Mouse (Mus musculus) induced T-regulatory cell, adult 2 months (primary cell): ENCODE measurements around the gene Pcolce.
"Not testable (repeated sequence)": the region's sequence is repeated elsewhere in the genome, so short reads cannot be mapped to it uniquely, and the experiment has no call there.

Experiments
- DNase-seq: peaks from one replicate; pipeline ENCODE4 v3.0.0-alpha.2; 2012; ENCODE audit warnings: low read depth

Pcolce gene

DNA sequence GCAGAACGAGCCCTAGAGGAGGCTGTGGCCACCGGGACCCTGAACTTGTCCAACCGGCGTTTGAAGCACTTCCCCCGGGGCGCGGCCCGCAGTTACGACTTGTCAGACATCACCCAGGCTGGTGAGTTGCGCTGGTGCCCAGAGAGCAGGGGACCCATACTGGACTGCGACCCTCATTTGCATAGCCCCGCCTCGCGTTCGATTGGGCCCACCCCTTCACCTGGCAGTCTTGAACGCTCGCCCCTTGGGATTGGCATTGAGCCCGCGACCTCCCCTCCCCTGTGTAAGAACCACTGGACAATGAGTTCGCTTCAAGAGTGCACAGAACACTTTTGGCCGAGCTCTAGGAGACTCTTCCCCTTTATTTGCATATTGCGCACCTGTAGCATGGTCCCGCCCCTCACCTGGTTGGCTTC, 15.7 kb upstream of the Pcolce start:
- DNase-seq = peak; percentile 80

DNA sequence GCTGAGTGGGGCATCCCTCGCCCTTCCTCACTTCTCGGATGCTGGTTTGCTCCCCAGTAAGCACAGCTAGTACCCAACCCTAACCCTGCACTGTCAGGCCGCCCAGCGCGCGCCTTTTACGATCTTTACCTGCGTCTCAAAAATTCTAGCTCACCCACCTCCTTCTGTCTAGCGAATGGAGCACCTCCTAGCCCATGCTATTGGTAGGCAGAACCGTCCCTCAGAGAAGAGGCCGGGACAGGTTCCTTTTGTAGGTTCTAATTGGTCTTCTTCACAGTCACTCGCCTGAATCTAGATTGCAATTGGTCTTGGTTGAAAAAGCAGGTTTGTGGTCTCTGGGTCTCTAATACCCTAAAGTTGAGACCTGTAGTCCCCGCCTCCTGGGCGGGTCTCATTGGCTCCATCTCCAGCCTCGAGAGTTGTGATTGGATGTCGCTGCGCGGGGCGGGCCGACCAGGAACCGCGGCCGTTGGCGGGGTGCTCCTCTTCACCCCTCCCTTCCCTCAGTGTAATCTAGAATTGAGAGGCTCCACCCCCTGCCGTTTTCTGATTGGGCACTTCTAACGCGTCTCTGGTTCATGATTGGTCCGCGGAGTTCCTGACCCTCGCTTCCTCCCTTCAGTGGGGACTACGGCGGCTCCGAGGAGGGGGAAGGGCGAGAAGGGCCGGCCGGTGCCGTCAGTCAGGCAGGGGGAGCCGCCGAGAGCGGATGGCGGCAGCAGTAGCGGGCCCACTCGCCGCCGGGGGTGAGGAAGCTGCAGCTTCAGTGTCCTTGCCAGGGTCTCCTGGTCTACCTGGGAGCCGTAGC, 15.1 kb upstream of the Pcolce start, which contains the start of the genes Fbxo24, Lrch4 and Gm20605:
Fbxo24 (minus strand) TSS at position 505 of the 808 bp plus-strand sequence.
Lrch4 (plus strand) TSS at position 624 of the 808 bp plus-strand sequence.
Gm20605 (plus strand) TSS at position 678 of the 808 bp plus-strand sequence.
- peak; percentile 100 for DNase-seq

DNA sequence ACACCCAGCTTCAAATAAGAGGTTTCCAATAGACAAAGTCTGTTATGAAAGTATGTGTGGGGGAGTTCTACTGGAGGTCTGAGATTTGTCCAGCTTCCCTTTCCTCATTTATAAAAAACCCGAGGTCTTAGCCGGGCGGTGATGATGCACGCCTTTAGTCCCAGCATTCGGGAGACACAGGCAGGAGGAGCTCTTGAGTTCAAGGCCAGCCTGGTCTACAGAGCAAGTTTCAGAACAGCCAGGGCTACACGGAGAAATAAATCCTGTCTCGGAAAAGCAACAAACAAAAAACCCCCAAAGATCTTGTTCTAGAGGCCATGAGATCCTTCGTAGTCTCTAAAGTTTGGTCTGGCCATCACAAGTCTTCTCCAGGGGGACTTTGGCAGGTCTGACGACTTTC, 14.4 kb upstream of the Pcolce start:
- no peak for DNase-seq

DNA sequence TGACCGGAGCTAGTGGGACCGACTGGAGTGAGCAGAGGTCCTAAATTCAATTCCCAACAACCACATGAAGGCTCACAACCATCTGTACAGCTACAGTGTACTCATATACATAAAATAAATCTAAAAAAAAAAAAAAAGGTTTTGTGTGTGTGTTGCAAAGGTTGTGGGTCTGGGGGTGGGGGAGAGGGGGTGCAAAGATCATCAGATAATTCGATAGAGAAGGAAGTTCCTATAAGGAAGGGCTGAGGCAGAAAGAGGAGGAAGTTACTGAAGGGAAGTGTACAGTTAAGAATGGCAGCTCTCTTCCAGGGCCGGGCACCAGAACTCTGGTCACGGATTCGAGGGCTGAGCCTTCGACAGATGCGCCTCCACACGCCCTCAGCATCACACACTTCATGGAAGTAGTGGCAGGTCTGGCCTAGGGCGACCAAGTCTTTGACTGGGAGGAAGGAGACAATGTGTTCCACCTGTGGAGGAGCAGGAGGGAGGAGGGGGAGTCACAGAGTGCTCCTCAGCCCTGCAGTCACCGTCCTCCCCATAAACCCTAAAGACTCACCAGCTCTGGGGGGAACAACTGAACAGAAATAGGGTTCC, 10.4 kb upstream of the Pcolce start:
- DNase-seq = no peak

DNA sequence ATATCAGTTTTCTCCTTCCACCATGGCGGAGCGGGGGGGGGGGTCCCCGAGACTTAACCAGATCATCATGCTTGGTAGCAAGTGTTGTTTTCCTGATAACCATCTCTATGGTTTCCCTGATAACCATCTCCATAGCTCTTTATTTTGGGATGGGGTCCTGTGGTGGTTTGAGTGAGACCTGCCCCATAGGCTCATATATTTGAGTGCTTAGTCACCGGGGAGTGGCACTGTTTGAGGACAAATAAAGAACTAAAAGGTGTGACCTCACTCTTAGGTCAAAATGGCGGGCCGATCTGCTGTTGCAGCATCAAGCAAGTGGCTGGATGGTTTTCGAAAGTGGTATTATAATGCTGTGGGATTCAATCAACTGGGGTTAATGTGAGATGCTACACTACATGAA, 1.8 kb upstream of the Pcolce start:
- DNase-seq = no peak

DNA sequence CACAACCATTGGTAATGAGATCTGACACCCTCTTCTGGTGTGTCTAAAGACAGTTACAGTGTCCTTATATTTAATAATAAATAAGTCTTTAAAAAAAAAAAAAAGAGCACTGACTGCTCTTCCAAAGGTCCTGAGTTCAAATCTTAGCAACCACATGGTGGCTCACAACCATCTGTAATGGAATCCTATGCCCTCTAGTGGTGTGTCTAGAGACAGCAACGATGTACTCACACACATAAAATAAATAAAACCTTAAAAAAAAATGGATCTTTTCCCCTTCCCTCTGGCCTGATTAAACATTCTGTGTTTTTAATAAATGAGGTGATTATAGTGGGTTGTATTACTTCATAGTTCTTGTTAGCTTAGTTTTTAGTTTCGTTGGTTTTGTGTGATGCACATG, 1.3 kb upstream of the Pcolce start:
- DNase-seq = not testable (repeated sequence)

DNA sequence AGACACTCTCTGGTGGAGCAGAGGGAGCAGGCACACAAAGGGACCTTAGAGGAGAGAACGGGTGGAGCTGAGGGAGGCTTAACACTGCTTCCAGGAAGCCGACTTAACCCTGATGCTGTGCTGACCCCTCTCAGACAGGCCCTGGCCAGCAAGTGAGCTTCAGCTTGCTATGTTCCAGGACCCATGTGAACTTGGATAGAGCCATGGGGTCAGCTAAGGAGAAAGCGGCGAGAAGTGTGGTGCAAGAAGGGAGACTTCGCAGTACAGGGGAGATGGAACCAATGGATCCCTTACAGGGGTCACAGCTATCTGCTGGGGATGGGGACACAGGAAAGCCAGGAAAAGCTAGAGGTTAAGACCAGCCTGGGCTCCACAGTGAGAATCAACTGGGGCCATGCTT, 508 bp downstream of the Pcolce start:
- DNase-seq = no peak

DNA sequence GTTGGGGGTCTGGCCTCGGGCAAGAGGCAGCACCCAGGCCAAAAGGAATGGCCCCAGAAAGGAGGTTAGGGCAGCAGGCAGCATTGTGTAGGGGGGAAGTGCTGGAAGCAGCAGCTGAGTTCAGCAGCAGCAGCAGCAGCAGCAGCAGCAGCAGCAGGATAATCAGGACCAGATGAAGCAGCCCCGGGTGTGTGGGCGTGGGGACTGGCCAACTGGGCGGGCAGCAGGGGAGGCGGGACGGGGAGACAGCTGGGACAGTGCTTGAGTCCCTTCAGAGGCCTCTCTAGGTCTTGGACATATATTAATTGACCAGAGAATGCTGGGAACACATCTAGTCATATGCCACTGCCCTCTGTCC, 2.4 kb downstream of the Pcolce start:
- no peak for DNase-seq

DNA sequence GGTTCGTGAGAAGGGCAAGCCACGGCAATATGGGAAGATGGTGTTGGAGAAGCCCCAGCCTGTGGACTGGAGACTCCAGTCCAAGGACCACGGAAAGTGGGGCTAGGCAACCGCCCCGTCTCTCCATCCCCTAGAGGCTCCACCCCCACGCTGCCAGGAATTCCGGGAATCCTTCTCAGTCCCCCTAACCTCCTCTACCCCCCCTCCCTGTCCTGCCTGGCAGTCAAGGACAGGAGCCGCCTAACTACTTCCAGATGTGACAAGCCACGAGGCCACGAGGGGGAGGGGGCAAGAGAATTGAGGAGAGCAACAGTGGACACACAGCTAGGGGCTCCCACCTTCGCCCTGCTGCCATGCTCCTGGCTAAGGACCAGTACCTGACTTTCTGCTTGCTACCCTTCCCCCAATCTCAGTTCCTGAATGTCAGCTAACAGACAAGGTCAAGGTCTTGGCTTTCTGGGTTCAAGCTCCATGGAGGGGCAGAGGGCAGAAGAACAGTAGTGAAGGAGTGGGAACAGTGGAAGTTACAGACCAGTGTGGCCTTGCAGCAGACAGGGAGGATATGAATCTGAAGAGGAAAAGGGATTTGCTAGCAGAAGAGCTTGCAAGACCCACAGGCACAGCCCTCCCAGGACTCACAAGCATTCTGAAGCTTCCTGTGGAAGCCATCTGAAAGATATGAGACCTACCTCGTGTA, 2.9 kb downstream of the Pcolce start:
- DNase-seq = no peak

DNA sequence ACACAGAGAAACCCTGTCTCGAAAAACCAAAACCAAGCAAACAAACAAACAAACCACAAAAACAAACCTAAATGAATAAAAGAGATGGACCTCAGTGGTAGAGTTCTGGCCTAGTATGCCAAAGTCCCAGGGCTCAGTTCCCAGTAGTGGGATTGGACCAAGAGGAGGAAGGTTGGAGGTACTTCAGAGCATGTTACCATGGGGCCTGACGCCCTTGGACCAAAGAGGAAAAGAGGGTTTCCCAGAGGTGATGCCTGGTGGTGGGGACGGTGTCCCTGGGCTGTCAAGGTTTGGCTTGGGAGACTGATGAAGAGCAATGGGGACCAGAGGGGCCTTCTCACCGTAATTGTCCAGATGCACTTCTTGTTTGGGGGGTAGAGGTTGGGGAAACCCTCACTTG, 3.5 kb downstream of the Pcolce start:
- DNase-seq = no peak

DNA sequence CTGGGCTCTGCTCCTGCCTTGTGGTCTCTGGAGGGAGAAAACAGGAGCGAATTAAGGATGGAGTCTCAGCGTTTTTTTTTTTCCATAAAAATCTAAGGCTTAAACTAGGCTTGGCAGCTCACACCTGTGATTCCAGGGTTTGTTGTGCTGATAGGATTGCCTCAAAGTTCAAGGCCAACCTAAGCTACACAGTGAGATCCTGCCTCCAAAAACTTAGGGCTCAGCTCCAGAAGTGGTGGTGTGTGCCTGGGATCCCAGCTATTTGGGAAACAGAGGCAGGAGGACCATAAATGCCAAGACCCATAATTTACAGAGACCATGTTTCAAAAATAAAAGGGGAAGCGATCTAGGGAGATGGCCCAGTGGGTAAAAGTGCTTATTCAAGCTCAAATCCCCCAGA, 4.3 kb downstream of the Pcolce start:
- no peak for DNase-seq

DNA sequence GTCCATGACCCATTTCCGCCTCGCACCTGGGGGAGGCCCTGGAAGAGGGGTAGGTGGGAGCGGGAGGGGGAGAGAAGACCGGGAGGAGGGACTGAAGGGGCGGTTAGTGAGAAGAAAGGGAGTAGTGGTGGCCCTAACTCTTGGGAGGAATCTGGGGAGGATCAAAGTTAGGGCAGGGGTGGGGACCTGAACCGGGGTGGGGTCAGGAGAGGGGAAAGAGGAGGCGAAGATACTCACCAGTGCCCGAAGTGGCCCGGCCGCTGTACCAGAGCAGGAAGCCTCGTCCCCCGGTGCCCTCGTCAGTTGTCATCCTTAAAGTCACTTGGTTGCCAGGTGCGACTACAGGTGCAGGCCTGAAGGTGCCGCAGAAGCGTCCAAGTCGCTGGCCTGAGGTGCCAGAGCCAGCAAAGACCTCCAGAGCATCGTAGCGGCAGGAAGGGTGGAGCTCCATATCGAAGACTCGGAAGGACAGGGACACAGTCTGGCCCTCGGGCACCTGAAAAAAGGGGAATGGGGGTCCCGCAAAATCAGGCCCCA, 4.9 kb downstream of the Pcolce start:
- DNase-seq = no peak

DNA sequence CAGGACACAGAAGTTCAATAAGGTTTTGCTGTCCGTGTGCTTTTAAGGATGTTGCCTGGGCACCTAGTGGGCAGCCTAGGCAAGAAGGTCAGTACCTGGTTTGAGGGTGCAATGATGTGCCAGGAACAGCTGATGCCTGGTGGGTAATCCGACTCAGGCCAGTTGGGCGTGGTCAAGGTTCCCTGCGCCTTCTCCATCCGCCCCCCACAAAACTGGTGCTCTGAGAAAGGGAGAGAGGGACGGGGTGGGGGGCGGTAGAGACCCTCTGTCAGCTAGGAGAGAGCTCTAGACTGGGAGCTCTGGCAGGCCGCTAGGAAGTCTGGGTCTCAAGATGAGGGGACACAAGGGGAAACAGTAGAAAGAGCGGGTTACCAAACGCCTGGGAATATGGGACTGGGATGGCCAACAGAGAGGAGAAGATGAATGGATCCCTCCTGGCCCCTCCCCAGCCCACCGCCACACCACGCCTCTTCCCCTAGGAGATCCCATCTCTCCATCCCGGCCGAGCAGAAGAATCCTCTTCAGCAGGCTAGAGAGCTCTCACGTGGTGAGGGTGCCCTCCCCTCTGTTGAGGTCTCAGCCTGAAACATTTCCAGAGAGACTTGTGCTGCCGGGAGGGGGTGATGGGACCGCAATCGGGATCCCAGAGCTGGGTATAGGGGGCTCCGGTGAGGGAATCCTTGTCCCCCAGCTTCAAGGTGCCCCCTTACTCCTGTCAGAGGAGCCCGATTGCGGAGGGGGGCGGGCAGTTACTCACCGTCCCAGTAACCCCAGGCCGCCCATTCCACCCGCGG, 5.5 kb downstream of the Pcolce start:
- DNase-seq = no peak

DNA sequence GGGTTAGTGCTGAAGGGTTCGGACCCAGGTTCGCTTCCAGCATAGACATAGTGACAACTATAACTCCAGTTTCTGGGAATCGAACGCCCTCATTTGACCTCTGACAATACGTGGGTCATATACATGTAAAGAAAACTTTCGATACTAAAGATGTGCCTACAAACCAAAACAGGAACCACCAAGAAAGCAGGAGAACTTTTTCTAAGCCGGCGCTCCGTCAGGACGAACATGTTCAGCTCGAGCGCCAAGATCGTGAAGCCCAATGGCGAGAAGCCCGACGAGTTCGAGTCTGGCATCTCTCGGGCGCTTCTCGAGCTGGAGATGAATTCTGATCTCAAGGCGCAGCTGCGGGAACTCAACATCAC, 12.2 kb downstream of the Pcolce start:
- no peak for DNase-seq

DNA sequence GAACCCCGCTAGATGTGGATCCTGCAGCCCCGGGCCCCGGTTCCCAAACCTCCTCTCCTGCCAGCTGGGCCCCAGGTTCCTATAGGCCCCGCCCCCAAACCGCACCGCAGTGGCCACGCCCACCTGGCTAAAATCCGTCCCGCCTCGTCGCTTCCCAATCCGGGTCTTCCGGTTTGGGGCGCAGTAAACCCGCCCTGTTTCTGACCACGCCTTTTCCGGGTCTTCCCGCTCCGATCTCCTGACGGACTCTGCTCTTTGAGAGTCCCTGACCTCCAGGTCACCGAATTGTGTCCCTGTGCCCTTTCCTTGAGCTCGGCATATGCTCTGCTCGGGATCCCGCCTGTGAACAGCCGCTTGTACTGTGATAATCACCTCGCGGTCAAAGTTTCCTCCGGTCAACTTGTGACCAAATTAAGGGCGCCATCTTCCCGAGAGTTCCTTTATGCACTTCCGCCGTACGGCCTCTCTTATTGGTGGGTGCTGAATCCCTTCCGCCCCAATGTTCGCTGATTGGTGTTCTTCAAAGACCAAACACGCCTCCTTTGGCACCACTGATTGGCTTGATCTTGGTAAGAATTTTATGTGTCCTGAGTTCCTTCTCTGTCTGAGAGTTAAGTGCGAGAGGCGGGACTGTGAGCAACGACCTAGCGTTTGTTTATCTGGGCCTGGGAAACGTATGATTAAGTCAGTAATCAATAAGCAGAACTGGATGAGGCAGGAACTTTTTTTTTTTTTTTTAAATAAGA, 12.8 kb downstream of the Pcolce start, which contains the start of gene Mospd3:
Mospd3 (minus strand) TSS at position 440 of the 746 bp plus-strand sequence.
- DNase-seq = peak; percentile 99

DNA sequence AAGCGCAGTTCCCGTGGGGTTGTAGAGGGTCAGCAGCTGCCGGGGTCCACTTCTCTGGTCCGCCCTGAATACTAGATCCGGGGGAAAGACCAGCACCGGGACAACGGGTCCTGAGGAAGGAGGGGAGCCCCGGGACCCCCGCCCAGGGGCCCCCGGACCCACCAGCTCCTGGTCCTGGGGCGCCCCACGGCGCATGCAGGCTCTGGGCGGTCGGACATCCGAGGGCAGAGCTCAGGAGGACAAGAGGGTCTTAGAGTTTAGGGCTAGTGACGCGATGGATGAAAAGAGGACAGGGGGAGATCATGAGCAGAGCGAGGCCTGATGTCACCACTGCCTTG, 13.3 kb downstream of the Pcolce start:
- no peak for DNase-seq

DNA sequence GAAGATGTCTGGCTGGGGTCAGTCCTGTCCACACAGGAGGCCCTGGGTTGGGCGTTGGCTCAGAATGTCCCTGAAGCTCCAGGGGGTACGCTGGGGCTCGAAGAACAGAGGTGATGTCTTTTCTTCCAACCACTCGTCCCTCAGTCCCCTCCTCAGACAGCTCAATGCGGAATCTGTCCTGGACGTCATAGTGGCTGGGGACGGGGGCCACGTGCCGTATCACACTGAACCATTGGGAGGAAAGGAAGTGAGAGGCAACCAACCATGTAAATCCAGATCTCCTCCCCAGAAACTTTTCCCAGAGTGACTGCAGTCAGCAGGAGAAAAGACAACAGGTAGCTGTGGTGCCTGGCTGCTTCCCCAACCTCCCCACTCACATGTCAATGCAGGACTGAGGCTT, 14.0 kb downstream of the Pcolce start:
- DNase-seq = peak; percentile 44

DNA sequence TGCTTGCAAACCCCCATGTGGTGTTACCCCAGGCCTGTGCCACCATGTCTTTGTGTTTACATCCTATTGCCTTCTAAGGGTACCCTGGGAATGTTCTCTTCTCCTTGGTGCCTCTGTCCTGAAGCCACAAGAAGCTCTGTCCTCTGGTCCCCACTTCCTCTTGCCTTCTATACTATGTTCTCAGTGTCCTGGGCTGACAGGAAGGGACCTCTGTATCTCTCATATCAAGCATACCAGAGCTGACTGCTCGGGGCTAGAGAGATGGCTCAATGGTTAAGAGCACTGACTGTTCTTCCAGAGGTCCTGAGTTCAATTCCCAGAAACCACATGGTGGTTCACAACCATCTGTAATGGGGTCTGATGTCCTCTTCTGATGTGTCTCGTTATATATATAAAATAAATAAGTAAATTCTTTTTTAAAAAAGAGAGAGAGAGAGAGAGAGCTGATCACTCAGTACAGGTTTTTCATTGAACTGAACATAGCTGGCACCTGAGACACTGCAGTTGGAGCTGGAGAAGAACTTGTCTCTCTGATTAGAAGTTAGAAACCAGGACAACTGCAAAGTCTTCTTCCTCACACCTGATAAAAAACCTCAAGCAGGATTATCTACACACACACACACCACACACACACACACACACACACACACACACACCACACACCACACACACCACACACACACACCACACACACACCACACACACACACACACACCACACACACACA, 15.3 kb downstream of the Pcolce start:
- DNase-seq = peak; percentile 20

DNA sequence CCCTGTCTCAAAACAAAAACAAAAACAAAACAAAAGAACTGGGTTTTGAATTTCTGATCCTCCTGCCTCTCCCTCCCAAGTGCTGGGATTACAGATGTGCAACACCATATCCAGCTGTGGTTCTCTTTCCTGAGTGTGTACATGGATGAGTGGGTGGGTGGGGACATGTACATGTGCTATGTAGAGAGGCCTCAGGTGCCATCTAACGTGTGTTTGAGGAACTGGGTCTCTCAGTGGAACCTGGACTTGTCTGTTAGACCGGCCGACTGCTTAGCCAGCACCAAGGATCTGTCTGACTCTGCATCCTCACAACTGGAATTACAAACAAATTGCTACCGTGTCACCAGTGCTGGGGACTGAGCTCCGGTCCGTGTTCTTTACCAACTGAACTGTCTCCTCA, 16.0 kb downstream of the Pcolce start:
- no peak for DNase-seq

DNA sequence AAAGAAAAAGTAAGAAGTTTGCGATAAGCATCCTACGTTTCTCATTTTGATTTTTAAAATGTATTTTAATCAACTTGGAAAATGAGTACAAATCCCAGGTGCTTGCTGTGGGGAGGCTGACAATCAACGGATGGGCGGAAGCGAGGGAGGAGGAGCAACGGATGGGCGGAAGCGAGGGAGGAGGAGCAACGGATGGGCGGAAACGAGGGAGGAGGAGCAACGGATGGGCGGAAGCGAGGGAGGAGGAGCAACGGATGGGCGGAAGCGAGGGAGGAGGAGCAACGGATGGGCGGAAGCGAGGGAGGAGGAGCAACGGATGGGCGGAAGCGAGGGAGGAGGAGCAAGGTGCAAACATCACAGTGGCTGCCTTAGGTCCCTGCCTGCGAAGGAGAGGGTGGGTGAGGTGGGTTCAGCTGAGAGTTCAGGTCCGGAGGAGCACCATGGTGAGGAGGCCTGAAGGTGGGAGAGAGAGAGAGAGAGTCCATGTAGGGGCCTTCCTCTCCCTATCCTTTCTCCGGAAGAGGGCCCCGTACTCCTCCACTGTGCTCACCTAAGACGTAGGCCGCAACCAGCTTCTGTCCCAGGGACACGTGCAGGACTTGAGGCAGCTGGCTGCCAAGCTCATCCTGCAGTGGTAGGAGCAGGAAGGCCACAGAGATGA, 16.9 kb downstream of the Pcolce start:
- peak; percentile 79 for DNase-seq
